In the genomic region with DNA sequence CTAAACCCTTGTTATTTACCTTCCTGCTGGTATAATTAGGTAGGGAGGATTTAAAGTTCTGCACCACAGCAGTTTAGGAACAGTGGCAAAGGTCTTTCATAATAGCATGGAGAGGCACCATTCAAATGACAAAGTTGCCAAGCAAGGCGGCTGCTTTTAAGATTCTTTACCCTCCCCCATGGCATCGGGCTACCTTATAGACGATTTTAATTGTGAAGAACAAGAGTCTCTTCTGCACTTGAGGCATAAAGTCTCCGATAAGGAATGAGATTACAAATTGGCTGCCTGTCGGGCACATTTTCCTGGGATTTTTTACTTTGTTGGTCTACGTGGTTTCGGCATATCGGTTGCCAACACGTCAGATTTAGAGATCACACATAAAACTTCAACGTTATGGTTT, we compare ENCODE assay signal across 8 mouse cellular contexts. TPM values are rescaled to one million over a fixed set of nuclear protein-coding genes. Genes with fewer than 3 reads are reported as not detected.
DNase-seq lines count a peak whose midpoint lies in the region; ATAC-seq and TF ChIP-seq lines count a peak whose summit lies in the region.

No protein-coding gene starts in this region.

- WGBS in kidney, postnatal 0 days, result 28% methylated on average over 10 of the region's 10 CpGs
- WGBS in embryonic facial prominence, embryonic 13.5 days, result 24% methylated on average over 10 of the region's 10 CpGs
- WGBS in limb, embryonic 11.5 days, result 52% methylated on average over 10 of the region's 10 CpGs
- 22% methylated on average over 10 of the region's 10 CpGs for WGBS in neural tube, embryonic 13.5 days

- TF ChIP-seq CTCF in kidney, postnatal 0 days (IDR thresholded peaks at IDR 0.05; ENCODE audit: low read depth), result no peak

- H3K27ac ChIP-seq in kidney, postnatal 0 days, result peak overlapping the region; percentile 100
- H3K27ac ChIP-seq in embryonic facial prominence, embryonic 13.5 days, result peak overlapping the region; percentile 100
- H3K27ac ChIP-seq in limb, embryonic 11.5 days (replicated peaks; ENCODE audit: low read depth, low read length), result no peak overlapping the region; the same call in 1 of the 2 replicates
- peak overlapping the region; percentile 100 for H3K27ac ChIP-seq in neural tube, embryonic 13.5 days (replicated peaks)

- H3K4me3 ChIP-seq in kidney, postnatal 0 days (replicated peaks; ENCODE audit: low read depth, low read length), result peak overlapping the region; percentile 56
- peak overlapping the region; percentile 94 for H3K4me3 ChIP-seq in embryonic facial prominence, embryonic 13.5 days
- H3K4me3 ChIP-seq in limb, embryonic 11.5 days (ENCODE audit: low read depth, low read length), result peak overlapping the region; percentile 80
- peak overlapping the region; percentile 94 for H3K4me3 ChIP-seq in neural tube, embryonic 13.5 days

- no peaks in the 10 kb centered on the region for H3K9me3 ChIP-seq in kidney, postnatal 0 days (replicated peaks; ENCODE audit: low read length)
- H3K9me3 ChIP-seq in embryonic facial prominence, embryonic 13.5 days, result no peaks in the 10 kb centered on the region
- no peaks in the 10 kb centered on the region for H3K9me3 ChIP-seq in limb, embryonic 11.5 days (ENCODE audit: control insufficient read depth, low read length)
- no peaks in the 10 kb centered on the region for H3K9me3 ChIP-seq in neural tube, embryonic 13.5 days

- H3K4me2 ChIP-seq in kidney, postnatal 0 days (ENCODE audit: low read length), result peak overlapping the region; percentile 78
- H3K4me2 ChIP-seq in embryonic facial prominence, embryonic 13.5 days, result peak overlapping the region; percentile 64
- peak overlapping the region; percentile 68 for H3K4me2 ChIP-seq in limb, embryonic 11.5 days (ENCODE audit: low read depth, severe bottlenecking)
- H3K4me2 ChIP-seq in neural tube, embryonic 13.5 days, result peak overlapping the region; percentile 61

- H3K36me3 ChIP-seq in kidney, postnatal 0 days (ENCODE audit: insufficient read depth, low read length), result no peaks in the 10 kb centered on the region
- H3K36me3 ChIP-seq in embryonic facial prominence, embryonic 13.5 days, result no peaks in the 10 kb centered on the region
- no peaks in the 10 kb centered on the region for H3K36me3 ChIP-seq in limb, embryonic 11.5 days (ENCODE audit: control insufficient read depth, insufficient read depth, low read length)
- no peaks in the 10 kb centered on the region for H3K36me3 ChIP-seq in neural tube, embryonic 13.5 days

- 0 out of 2 replicates have a peak, but pooled peaks cover 5% of the 10 kb centered on the region for H3K4me1 ChIP-seq in kidney, postnatal 0 days (replicated peaks; ENCODE audit: insufficient read depth, low read length)
- peaks cover 5% of the 10 kb centered on the region; the same call in 1 of the 2 replicates for H3K4me1 ChIP-seq in embryonic facial prominence, embryonic 13.5 days
- 0 out of 2 replicates have a peak, but pooled peaks cover 3% of the 10 kb centered on the region for H3K4me1 ChIP-seq in limb, embryonic 11.5 days (ENCODE audit: control insufficient read depth, insufficient read depth, low read length)
- peaks cover 12% of the 10 kb centered on the region for H3K4me1 ChIP-seq in neural tube, embryonic 13.5 days (replicated peaks)

- DNase-seq in kidney, postnatal 0 days (ENCODE audit: low spot score), result peak; percentile 16
- no peak for DNase-seq in kidney, postnatal 25 days
- DNase-seq in limb, embryonic 11.5 days (ENCODE audit: low spot score), result peak; percentile 40
- no peak for DNase-seq in left cerebral cortex, adult 8-10 months (ENCODE audit: low spot score in 2 of 2)
- no peak for DNase-seq in frontal cortex, adult 2 months (ENCODE audit: extremely low spot score in 1 of 2, low spot score in 1 of 2)
- no peak for DNase-seq in adrenal gland, postnatal 25 days

- H3K9ac ChIP-seq in kidney, postnatal 0 days (ENCODE audit: low read depth, low read length), result peak overlapping the region; percentile 86
- H3K9ac ChIP-seq in embryonic facial prominence, embryonic 13.5 days, result peak overlapping the region; percentile 90
- H3K9ac ChIP-seq in limb, embryonic 11.5 days (ENCODE audit: low read length), result peak overlapping the region; percentile 97; the same call in 1 of the 2 replicates
- H3K9ac ChIP-seq in neural tube, embryonic 13.5 days, result peak overlapping the region; percentile 92

- no peak for ATAC-seq in kidney, postnatal 0 days (replicated peaks; ENCODE audit: low FRiP score, low read depth)
- ATAC-seq in embryonic facial prominence, embryonic 13.5 days (ENCODE audit: insufficient number of reproducible peaks, insufficient read depth, low FRiP score, low TSS enrichment, low read depth), result no peak
- ATAC-seq in limb, embryonic 11.5 days (ENCODE audit: insufficient number of reproducible peaks, low FRiP score, low TSS enrichment, low read depth), result no peak
- no peak for ATAC-seq in neural tube, embryonic 13.5 days (ENCODE audit: low read depth)

- no peaks in the 10 kb centered on the region for H3K27me3 ChIP-seq in kidney, postnatal 0 days (ENCODE audit: insufficient read depth, low read length)
- no peaks in the 10 kb centered on the region for H3K27me3 ChIP-seq in embryonic facial prominence, embryonic 13.5 days
- no peaks in the 10 kb centered on the region for H3K27me3 ChIP-seq in limb, embryonic 11.5 days (ENCODE audit: control insufficient read depth, insufficient read depth, low read length)
- no peaks in the 10 kb centered on the region for H3K27me3 ChIP-seq in neural tube, embryonic 13.5 days

RNA-seq across cellular contexts. Expression of gene Gsk3b, which starts 1.6 kb away (rescaled TPM):
- 43.8 and 48.7 TPM in 2 replicates for polyA plus RNA-seq in kidney, postnatal 0 days (2015; fragmentation: Nextera tagmentation; extraction: Ambion mirVana)
- 72.2 and 75.2 TPM in 2 replicates for polyA plus RNA-seq in embryonic facial prominence, embryonic 13.5 days (2015; fragmentation: Nextera tagmentation; extraction: Ambion mirVana)
- polyA plus RNA-seq in limb, embryonic 11.5 days (2014; fragmentation: Nextera tagmentation; extraction: Ambion mirVana), result 67.5 and 70.4 TPM in 2 replicates
- 158 and 167 TPM in 2 replicates for polyA plus RNA-seq in neural tube, embryonic 13.5 days (2015; fragmentation: Nextera tagmentation; extraction: Ambion mirVana)
- total RNA-seq in left cerebral cortex, adult 8-10 months (2022), result 100 to 1,000 TPM; 168 to 185 (median 177) TPM
- 44.6 and 45.3 TPM in 2 replicates for polyA plus RNA-seq in frontal cortex, adult 2 months (2012; rRNA removed)
- 77.8 and 81.7 TPM in 2 replicates for total RNA-seq in adrenal gland, postnatal 25 days (2021)

Comparison
In these comparisons a context has a peak if more than half of its experiments do, and no peak if none do; other contexts are left out.
1. DNase-seq: peak in kidney, postnatal 0 days (single experiment) and limb, embryonic 11.5 days (single experiment); none in kidney, postnatal 25 days (0 of 2), left cerebral cortex, adult 8-10 months (0 of 2), frontal cortex, adult 2 months (0 of 2) and adrenal gland, postnatal 25 days (single experiment).
2. Peak in every context shown above with its lines, with median percentiles within 50 percentile points of each other: H3K4me2 ChIP-seq, H3K4me3 ChIP-seq and H3K9ac ChIP-seq.